Mouse (Mus musculus): Measurements from ENCODE around the gene Opa3.

Opa3 gene

DNA sequence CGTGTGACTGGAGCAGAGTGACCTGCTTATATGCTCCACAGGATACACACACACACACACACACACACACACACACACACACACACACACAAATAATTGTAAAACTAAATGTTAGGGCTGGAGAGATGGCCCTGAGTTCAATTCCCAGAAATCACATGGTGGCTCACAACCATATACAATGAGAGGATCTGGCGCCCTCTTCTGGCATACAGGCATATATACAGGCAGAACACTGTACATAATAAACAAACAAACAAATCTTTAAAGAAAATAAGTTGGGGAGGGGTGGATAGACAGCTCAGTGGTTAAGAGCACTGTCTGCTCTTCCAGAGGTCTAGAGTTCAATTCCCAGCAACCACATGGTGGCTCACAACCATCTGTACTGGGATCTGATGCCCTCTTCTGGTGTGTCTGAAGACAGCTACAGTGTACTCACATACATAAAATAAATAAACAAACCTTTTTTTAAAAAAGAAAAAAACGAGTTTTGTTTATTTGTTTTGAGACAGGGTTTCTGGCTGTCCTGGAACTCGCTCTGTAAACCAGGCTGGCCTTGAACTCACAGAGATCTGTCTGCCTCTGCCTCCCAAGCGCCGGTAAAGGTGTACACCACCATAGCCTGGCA is 53.7 kb downstream of the Opa3 start:
- DNase-seq (ENCODE audit: low read depth), result peak; percentile 72

DNA sequence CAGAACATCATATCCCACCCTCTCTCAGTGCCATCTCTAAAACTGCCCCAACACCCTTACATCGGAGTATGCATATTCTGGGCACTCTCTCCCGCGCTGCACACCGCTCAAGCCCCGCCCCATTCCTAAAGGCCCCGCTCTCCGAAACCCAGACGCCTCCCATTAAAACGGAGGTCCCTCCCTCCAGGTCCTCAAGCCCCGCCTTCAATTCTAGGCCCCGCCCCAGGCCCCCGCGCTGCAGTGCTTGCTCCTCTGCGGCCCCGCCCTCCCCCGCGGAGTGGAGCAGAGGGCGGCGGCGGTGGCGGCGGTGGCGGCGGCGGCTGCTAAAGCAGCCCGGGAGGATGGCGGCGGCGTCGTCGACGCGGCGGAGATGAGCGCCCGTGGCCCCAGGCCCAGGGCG is 54.3 kb downstream of the Opa3 start, which contains the start of gene Rtn2:
Gene Rtn2, plus strand, starts transcription at position 240 of the 400 bp plus-strand sequence.
- DNase-seq (ENCODE audit: low read depth), result peak; percentile 86

DNA sequence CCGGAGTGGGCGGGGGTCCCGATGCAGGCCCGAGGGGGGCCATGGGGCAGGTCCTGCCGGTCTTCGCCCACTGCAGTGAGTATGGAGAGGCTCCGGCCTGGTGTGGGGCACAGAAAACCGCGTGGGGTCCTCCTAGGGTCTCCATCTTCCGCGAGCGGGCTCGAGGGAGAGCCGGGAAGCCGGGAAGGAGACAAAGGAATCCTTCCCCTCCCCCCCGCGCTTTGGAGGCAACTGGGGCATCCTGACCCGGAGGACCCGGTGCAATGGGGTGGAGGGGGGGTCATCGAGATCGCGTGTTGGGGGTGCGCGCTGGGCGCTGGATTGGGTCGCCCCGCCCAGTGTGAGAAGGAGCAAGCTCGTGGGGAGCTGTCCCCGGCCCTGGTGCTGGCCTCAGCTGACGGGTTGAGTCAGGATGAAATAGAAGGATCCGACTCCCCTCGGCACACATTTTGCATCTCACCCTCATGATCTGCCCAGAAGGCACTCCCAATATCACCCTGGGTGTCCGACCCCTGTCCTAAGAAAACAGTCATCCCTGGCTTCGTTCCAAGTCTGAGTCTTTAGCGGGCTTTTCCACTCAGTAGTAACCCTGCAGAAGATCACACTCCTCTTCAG is 54.8 kb downstream of the Opa3 start:
- DNase-seq (ENCODE audit: low read depth), result peak; percentile 63

DNA sequence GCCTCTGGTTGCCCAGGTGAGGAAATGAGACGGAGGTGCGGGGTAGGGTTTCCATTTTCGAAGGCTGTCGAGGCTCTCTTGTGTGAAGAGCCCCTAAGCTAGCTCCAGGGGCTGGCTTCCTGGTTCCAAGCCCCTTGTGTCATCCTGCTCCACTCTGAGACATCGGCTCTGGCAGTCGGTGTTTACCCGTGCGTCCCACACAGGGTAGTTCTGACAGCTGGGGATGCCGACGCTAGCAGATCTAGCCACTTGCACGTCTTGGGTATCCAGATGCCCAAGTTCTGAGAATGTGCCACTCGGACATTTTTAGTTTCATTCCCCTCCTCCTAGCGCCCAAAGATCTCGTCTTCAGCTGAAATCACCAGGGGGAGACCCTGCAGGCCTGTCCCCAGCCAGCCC is 55.3 kb downstream of the Opa3 start:
- no peak for DNase-seq (ENCODE audit: low read depth)

DNA sequence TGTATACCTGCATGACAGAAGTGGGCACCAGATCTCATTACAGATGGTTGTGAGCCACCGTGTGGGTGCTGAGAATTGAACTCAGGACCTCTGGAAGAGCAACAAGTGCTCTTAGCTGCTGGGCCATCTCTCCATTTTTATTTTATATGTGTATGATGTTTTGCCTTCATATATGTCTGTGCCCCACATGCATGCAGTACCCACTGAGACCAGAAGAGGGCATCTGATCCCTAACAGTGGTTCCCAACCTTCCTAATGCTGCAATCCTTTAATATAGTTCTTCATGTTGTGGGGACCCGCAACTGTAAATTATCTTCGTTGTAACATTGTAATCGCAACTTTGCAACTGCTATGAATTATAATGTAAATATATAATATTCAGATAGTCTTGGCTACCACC is 56.6 kb downstream of the Opa3 start:
- DNase-seq (ENCODE audit: low read depth), result peak; percentile 74

DNA sequence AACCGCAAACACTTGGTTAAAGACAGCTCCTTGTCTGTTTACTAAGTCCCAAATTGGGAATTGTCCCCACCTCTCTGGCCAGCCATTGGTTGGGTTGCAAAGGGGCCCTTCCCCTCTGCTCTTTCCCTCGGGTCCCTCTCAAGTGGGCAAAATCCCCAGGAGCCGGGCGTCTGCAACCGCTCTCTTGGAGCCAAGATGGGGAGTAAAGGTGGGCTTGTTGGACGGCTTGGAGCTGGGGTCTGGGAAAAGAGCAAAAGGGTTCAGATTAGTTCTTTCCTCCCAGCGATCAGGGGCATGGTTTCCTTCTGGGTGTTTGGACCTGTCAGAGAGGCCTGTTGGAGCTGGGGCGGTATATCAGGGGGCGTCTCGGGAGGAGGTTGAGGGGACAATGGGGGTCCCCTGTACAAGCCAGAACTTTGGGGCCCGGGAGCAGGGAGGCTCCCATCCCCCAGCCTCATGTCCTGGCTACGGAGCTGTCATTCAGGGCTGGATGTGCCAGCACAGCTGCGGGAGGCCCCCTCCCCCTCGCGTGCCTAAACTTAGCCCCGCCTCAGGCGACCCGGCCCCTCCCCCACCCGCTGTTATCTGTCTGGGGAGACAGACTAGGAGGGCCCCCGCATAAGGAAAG is 62.9 kb downstream of the Opa3 start:
- DNase-seq (ENCODE audit: low read depth), result no peak

DNA sequence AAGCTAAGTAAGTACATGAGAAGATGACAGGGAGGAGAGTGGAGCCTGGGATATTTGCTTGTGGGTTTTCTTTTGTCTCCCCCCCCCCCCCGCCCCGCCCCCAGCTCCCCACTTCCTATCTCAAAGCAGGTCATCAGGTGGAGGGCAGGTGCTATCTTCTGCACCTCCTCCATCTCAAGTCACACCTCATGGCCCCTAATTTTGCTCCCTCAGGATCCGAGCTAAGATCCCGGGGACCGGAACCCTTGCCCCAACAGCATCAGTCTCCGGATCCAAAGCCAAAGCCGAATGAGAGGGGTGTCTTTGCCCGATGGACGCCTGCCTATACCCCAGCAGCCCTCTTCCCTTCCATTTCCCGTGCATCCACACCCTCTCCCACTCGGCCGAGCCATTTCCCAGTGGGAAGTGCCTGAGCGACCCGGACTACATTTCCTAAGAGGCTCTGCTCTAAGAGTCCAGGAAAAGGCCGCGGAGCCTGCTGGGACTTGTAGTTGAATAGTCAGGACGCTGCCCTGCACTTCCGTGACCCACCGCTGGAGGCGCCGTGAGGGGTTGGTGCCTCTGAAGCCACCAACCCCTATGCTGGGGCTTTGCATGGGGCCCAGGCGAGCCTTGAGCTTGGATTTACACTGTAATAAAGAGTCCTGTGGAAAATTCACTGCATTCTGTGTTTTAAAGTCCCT is 67.5 kb downstream of the Opa3 start:
- DNase-seq (ENCODE audit: low read depth), result peak; percentile 90

DNA sequence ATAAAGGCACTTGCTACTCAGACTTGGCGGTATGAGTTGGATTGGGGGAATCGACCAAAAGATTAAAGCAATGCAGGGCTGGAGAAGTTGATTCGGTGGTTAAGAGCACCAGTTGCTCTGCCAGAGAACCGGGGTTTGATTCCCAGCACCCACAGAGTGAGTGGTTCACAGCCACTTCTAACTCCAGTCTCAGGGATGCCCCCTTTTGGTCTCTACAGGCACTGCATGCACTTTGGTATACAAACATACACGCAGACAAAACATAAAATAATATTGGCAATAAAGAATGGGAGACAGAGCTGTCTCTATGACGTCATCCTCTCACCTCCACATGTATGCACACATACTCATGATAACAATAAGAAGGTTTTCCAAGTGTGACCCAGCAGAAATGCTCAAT is 68.9 kb downstream of the Opa3 start:
- DNase-seq (ENCODE audit: low read depth), result no peak

DNA sequence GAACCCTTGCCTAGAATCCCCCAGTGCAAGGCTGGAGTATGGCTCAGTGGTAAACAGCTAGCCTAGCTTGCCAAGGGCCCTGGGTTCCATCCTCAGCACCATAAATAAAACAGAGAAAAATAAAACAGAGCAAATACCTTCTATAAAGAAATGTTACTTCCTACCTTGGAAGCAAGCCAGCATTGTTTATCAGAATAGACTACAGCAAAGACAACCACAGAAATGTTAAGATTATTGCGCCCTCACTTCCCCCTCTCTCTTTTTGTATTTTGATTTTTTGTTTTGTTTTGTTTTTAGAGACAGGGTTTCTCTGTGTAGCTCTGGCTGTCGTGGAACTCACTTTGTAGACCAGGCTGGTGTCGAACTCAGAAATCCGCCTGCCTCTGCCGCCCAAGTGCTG is 69.7 kb downstream of the Opa3 start:
- DNase-seq (ENCODE audit: low read depth), result no peak

DNA sequence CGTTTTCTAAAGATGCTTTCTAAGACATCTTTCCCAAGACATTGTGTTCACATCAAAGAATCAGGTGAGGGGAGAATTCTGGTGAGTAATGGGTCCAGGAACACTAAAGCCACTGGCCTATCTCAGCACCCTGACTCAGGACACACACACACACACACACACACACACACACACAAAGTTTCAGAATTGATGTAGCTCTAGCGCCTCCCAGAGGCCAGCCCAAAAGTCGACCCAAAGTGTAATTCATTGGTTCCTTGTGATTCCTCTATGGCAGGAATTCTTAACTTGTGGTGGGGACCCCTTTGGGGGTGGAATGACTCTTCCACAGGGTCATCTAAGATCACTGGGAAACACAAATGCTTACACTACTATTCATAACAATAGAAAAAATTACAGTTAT is 71.1 kb downstream of the Opa3 start:
- peak; percentile 83 for DNase-seq (ENCODE audit: low read depth)

DNA sequence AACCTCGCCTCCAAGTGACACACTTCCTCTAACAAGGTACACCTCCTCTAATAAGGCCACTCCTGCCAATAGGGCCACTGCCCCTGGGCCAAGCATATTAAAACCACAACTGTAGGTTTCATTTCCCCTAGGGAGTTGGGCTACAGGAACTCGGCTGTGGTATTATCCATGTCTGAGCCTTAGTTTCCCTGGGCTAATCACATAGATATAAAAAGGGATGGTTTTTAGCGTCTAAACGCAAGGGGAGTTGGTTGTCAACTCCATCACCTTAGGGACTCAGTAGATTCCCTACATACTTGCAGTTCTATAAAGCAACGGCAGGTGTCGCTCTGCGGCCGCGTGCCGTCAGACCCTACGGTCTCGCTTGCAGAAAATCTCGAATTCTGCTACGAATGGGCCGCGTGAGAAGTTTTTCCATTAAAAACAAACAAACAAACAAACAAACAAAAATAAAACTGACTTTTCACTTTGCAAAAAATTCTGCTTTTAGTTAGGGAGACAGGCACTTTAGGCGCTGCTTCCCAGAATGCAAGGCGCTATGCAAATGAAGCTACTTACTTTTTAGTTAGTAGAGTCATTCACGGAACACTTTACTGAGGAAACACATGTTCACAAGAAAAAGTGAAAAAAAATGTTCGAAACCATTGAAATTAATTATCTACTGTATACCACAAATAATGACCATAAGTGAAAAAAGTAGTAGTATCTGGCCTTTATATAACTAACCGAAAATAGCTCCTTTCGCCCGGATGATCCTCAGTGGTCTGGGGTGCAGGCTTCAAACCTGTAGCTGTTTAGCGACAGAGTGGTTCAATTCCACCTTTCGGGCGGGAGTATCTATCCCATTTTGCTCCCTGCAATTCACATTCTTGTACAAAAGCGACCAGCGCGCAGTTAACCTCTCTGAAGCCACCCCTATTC is 72.6 kb downstream of the Opa3 start:
- DNase-seq (ENCODE audit: low read depth), result peak; percentile 91

DNA sequence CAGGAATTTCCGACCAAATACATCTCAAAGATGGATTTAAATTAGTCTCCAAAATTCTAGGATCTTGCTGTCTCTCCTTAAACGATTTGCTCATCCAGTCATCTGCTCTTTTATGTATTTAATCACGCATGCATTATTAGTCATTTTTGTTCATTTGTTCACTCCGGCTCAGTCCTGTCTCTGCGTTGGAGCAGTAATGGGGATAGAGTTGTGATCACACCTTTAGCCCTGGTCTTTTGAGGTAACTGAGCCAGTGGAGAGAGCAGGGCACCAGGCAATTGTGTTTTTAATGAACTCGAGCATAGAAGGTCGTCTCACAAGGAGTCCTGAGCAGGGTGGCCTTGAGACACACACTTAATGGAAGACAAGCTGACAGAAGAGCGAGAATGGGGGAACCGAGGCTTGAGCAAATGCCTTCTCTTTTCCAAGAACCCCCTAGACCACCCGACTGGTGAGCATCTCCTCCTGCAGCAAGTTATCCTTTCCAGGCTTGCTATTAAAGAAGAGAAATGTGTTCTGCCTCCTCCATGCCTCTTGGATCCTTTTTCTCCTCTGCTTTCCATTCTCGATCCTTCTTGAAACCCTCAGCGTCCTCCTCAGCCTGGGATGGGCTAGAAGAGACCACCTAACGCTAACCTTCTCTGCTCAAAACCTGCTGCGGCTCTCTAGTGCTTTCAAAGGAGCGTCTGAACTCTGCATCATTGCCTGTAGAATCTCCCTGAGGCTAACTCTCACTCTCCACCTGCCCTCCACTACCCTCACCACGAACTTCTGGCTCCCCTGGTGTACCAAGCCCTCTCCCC is 73.5 kb downstream of the Opa3 start:
- no peak for DNase-seq (ENCODE audit: low read depth)

DNA sequence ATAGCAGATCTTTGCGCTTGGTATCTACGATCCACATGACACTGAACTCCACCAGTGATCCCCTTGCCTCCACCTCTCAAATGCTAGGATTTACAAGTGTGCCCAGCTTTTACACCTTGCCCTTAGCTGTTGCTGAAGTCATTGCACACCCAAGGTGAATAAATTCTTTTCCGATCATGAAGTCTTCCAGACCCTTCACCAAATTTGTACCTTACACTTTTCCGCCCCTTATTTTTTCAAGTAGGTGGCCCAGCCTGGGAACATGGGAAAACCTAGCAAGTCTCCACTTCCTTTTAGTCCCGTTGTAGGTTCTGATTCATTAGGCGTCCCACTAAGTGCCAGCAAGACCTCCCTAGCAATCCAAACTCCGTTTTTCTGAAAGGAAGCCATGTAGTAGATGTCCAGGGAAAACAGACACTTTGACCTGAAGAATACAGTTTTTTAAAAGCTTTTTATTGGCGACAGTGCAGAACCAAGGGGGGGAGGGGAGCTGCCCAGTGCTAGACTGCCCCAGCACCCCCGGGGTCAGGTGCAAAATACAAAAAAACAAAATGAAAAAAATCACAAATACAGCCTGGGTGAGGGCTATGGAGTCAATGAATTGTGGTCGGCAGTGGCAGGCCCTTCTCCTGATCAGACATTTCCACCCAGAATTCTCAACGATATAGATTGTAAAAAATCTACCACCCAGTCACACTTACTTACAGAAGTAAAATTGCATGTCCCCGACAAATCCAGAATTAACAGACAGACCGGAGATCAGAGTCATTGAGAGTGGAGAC is 74.3 kb downstream of the Opa3 start:
- DNase-seq (ENCODE audit: low read depth), result no peak

DNA sequence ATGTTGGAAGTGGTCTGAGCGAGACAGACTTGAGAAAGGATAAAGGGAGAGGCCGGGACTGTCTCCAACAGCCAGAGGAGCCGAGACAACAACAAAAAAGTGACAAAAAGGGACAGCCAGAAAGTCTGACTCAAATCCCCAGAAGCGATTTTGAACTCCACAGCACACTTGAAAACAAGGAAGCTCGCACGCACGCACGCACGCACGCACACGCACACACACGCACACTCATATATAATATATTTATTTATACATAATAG is 74.8 kb downstream of the Opa3 start:
- DNase-seq (ENCODE audit: low read depth), result no peak

DNA sequence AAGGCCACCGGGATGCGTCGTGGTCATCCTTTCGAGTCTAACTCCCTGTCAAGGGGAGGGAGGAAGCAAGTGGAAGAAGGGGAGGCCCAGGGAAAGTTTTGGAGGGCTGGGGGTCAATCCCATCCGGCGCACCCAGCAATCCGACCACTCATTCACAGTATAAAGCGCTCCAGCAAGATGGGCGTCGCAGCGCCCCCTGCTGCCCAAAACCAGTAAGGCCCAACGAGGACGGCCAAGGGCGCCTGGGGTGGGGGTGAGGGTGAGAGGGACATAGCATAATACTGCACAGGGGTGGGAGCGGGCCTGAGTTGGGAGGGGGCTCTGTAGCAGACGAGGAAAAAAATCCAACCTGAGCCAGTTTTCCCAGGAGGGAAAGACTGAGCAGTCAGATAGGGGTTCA is 75.6 kb downstream of the Opa3 start:
- DNase-seq (ENCODE audit: low read depth), result peak; percentile 73

DNA sequence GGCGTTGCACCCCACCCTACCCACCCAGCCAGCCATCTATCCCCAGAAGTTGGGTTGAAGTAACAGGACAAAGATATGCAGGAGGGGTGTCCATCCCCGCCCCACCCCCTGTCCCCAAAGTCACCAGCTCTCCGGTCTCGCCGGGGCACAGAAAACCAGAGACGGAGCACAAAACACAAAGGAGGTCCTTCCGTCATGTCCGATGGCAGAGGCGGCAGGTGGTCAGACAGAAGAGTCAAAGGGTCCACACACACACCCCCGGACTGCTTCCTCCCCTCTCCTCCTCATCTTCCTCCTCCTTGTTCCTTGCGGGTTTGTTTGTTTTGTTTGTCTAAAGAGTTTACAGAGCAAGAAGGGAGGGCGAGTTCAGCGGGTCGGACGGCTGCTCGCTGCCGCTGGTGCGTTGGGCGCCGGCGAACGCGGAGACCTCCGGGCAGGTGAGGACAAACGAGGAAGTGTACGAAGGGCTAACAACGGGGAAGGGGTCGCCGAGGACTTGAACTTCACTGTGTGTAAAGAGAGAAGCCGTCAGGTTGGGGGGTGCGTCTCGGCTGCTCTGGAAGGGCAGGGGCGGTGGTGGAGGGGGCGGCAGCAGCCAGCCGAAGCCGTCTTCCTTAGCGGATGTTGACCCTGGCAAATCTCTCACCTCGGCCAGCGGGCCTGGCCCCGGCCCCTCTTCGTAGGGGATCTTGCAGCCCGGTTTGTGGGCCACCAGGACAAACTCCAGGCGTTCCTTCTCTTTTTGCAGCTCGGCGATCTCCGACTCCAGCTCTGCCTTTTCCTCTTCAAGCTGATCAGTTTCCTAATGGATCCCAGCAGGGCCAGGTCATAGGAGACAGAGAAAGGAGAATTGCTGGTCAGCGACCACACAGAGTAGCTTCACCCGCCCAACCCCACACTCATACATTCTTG is 76.6 kb downstream of the Opa3 start:
- DNase-seq (ENCODE audit: low read depth), result no peak

DNA sequence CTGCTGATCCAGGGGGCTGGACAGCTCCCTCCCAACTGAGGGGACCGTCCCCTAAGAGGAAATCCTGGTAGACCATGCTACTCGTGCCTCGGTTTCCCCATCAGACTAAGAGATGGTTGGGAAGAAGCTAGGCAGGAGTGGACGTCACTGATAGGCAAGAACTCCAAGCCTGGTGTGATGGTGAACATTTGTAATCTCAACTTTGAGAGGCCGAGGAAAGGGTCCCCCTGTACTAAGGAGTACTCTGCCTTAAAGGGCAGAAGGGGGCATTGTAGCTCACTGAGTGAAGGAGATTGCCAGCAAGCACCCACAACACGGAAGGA is 77.2 kb downstream of the Opa3 start:
- no peak for DNase-seq (ENCODE audit: low read depth)

Measured in 416B (cell line).